10 mouse cellular contexts compared by ENCODE assay signal in genomic region chr7:63912924-63913723, GRCm38 (mm10). TPM values are rescaled to one million over a fixed set of nuclear protein-coding genes. Genes with fewer than 3 reads are reported as not detected.
DNase-seq lines count a peak whose midpoint lies in the region; ATAC-seq and TF ChIP-seq lines count a peak whose summit lies in the region.
"Had no signal": no experiment of that assay in that cellular context is flagged by ENCODE, and none has a peak within 500 bp of the region (broad histone marks: within the 10 kb centered on the region; RNA-seq: fewer than 3 reads in every experiment).

No protein-coding gene starts in this region.

- 0 out of 2 replicates have a peak, but pooled peaks have one; percentile 13 for TF ChIP-seq CTCF in forebrain, postnatal 0 days (IDR thresholded peaks at IDR 0.05; ENCODE audit: low read depth)
- no peak for TF ChIP-seq CTCF in small intestine, adult 2 months (IDR thresholded peaks at IDR 0.05; ENCODE audit: extremely low read depth, insufficient read length, insufficient replicate concordance, low read depth, low read length)

- no peaks in the 10 kb centered on the region for H3K36me3 ChIP-seq in heart, embryonic 11.5 days (ENCODE audit: control insufficient read depth, insufficient read depth, low read length)
- peaks cover 60% of the 10 kb centered on the region for H3K36me3 ChIP-seq in megakaryocyte, embryonic 14.5 days (replicated peaks; ENCODE audit: low read length)
- H3K36me3 ChIP-seq in forebrain, postnatal 0 days (ENCODE audit: insufficient read depth): peaks cover 3% of the 10 kb centered on the region; the same call in 1 of the 2 replicates
- H3K36me3 ChIP-seq in small intestine, adult 2 months (ENCODE audit: control insufficient read depth, insufficient read depth, low read length): no peaks in the 10 kb centered on the region

- ATAC-seq in heart, embryonic 11.5 days (replicated peaks; ENCODE audit: insufficient number of reproducible peaks, low FRiP score, low TSS enrichment): no peak
- ATAC-seq in megakaryocyte, adult 5-6 weeks (ENCODE audit: poor library complexity, severe bottlenecking): no peak
- no peak for ATAC-seq in forebrain, postnatal 0 days

- no peak for TF ChIP-seq POLR2A in small intestine, adult 2 months (IDR thresholded peaks at IDR 0.05; ENCODE audit: low read depth, low read length)

- H3K4me2 ChIP-seq in heart, embryonic 11.5 days: no peak overlapping the region
- no peak overlapping the region for H3K4me2 ChIP-seq in forebrain, postnatal 0 days (ENCODE audit: low read depth)

- H3K4me3 ChIP-seq in heart, embryonic 11.5 days (ENCODE audit: low read depth, low read length): no peak overlapping the region
- peak overlapping the region; percentile 84 for H3K4me3 ChIP-seq in megakaryocyte, embryonic 14.5 days (replicated peaks)
- H3K4me3 ChIP-seq in forebrain, postnatal 0 days (ENCODE audit: low read depth, low read length): no peak overlapping the region
- H3K4me3 ChIP-seq in small intestine, adult 2 months (ENCODE audit: low read depth, low read length): no peak overlapping the region

- peaks cover 59% of the 10 kb centered on the region for H3K4me1 ChIP-seq in heart, embryonic 11.5 days (ENCODE audit: control insufficient read depth, insufficient read depth, low read length)
- peaks cover 100% of the 10 kb centered on the region for H3K4me1 ChIP-seq in megakaryocyte, embryonic 14.5 days
- H3K4me1 ChIP-seq in forebrain, postnatal 0 days (ENCODE audit: insufficient read depth): peaks cover 3% of the 10 kb centered on the region; the same call in 1 of the 2 replicates
- peaks cover 57% of the 10 kb centered on the region for H3K4me1 ChIP-seq in small intestine, adult 2 months (ENCODE audit: control insufficient read depth, insufficient read depth, insufficient read length, low read length)

- no peak for DNase-seq in heart, postnatal 25 days (ENCODE audit: low spot score)
- no peak for DNase-seq in forebrain, postnatal 0 days
- no peak for DNase-seq in spleen, postnatal 36 days (ENCODE audit: low spot score in 2 of 2)
- no peak for DNase-seq in right cerebral cortex, adult 18-20 months

- H3K27me3 ChIP-seq in heart, embryonic 11.5 days (ENCODE audit: control insufficient read depth, insufficient read depth, low read length): no peaks in the 10 kb centered on the region
- no peaks in the 10 kb centered on the region for H3K27me3 ChIP-seq in megakaryocyte, embryonic 14.5 days (replicated peaks)
- no peaks in the 10 kb centered on the region for H3K27me3 ChIP-seq in forebrain, postnatal 0 days (ENCODE audit: insufficient read depth, low read length)
- no peaks in the 10 kb centered on the region for H3K27me3 ChIP-seq in small intestine, adult 2 months (ENCODE audit: control insufficient read depth, insufficient read depth, low read length)

- 45% methylated on average over 12 of the region's 12 CpGs for WGBS in heart, embryonic 11.5 days (ENCODE audit: insufficient replicate concordance)
- 30% methylated on average over 12 of the region's 12 CpGs for WGBS in forebrain, postnatal 0 days
- 72% methylated on average over 12 of the region's 12 CpGs for WGBS in small intestine, adult 2 months

- H3K27ac ChIP-seq in heart, embryonic 11.5 days (ENCODE audit: low read depth, low read length): 0 out of 2 replicates have a peak overlapping the region, but pooled peaks have one; percentile 10
- H3K27ac ChIP-seq in forebrain, postnatal 0 days (ENCODE audit: low read depth, low read length): 0 out of 2 replicates have a peak overlapping the region, but pooled peaks have one; percentile 66
- H3K27ac ChIP-seq in small intestine, adult 2 months (ENCODE audit: insufficient read depth, low read depth, low read length): peak overlapping the region; percentile 94

- no peak overlapping the region for H3K9ac ChIP-seq in heart, embryonic 11.5 days (ENCODE audit: low read depth, low read length)
- H3K9ac ChIP-seq in forebrain, postnatal 0 days: no peak overlapping the region

- H3K9me3 ChIP-seq in heart, embryonic 11.5 days (replicated peaks; ENCODE audit: control insufficient read depth, low read length): no peaks in the 10 kb centered on the region
- no peaks in the 10 kb centered on the region for H3K9me3 ChIP-seq in megakaryocyte, embryonic 14.5 days
- no peaks in the 10 kb centered on the region for H3K9me3 ChIP-seq in forebrain, postnatal 0 days (ENCODE audit: low read length)

- intact Hi-C loops in heart, postnatal 25 days (cut with DNase I): loop anchor here (1.0 kb wide), 1 partner anchor 16 kb away; no protein-coding TSS in a partner anchor

RNA-seq across cellular contexts. Expression of gene E030018B13Rik, which starts 3.5 kb away (rescaled TPM):
- polyA plus RNA-seq in heart, embryonic 11.5 days (2014; fragmentation: Nextera tagmentation; extraction: Ambion mirVana): not detected in 2 replicates
- not detected for total RNA-seq in heart, postnatal 25 days (2021)
- polyA plus RNA-seq in megakaryocyte, embryonic 14.5 days (2012; ENCODE audit: insufficient read depth, low replicate concordance): not detected in 2 replicates
- total RNA-seq in megakaryocyte, adult 5-6 weeks (2015): not detected in 2 replicates
- not detected in 2 replicates for total RNA-seq in megakaryocyte, adult 5-6 weeks (2017)
- total RNA-seq in forebrain, postnatal 0 days (2014; rRNA removed): not detected in 2 replicates
- polyA plus RNA-seq in forebrain, postnatal 0 days (2015; fragmentation: Nextera tagmentation; extraction: Ambion mirVana): not detected in 2 replicates
- not detected in 2 replicates for polyA plus RNA-seq in small intestine, adult 2 months (2012; rRNA removed)
- total RNA-seq: gastrocnemius, adult 8-10 months had no signal
- polyA plus RNA-seq: limb, embryonic 11.5 days had no signal

RNA-seq across cellular contexts. Expression of gene Klf13, which starts 25.6 kb away (rescaled TPM):
- 16.3 and 18.8 TPM in 2 replicates for polyA plus RNA-seq in heart, embryonic 11.5 days (2014; fragmentation: Nextera tagmentation; extraction: Ambion mirVana)
- 10 to 100 TPM; 43.8 to 63.8 TPM for total RNA-seq in heart, postnatal 25 days (2021)
- 117 and 140 TPM in 2 replicates for polyA plus RNA-seq in megakaryocyte, embryonic 14.5 days (2012; ENCODE audit: insufficient read depth, low replicate concordance)
- total RNA-seq in megakaryocyte, adult 5-6 weeks (2015): 108 and 122 TPM in 2 replicates
- 61.7 and 64.4 TPM in 2 replicates for total RNA-seq in megakaryocyte, adult 5-6 weeks (2017)
- 25.5 and 32.0 TPM in 2 replicates for total RNA-seq in forebrain, postnatal 0 days (2014; rRNA removed)
- 24.8 and 32.0 TPM in 2 replicates for polyA plus RNA-seq in forebrain, postnatal 0 days (2015; fragmentation: Nextera tagmentation; extraction: Ambion mirVana)
- polyA plus RNA-seq in small intestine, adult 2 months (2012; rRNA removed): 22.2 and 55.1 TPM in 2 replicates

Comparison
In these comparisons a context has a peak if more than half of its experiments do, and no peak if none do; other contexts are left out.
1. H3K27ac ChIP-seq: peak in every context shown above with its lines; median percentile 94 in small intestine, adult 2 months; 66 in forebrain, postnatal 0 days; 10 in heart, embryonic 11.5 days.